Mouse (Mus musculus): ENCODE results near the gene Pgrmc2. TPM values are rescaled to one million over a fixed set of nuclear protein-coding genes. Genes with fewer than 3 reads are reported as not detected.

Gene Pgrmc2
- polyA plus RNA-seq, 1 experiment from 2014 or later = 36.4 TPM

- H3K4me3 ChIP-seq (replicated peaks; ENCODE audit: low read length) = no peak overlapping the region
- no peak for ATAC-seq (ENCODE audit: insufficient read depth, low FRiP score)
- no peaks in the 10 kb centered on the region for H3K4me1 ChIP-seq (ENCODE audit: control insufficient read depth, insufficient read depth, low read length)
- 69% methylated on average over 2 of the region's 2 CpGs for WGBS
- no peak overlapping the region for H3K27ac ChIP-seq (ENCODE audit: low read length)
- H3K36me3 ChIP-seq (ENCODE audit: control insufficient read depth, insufficient read depth, low read length) = no peaks in the 10 kb centered on the region
- H3K9me3 ChIP-seq (replicated peaks; ENCODE audit: control insufficient read depth, low read length) = no peaks in the 10 kb centered on the region
- no peaks in the 10 kb centered on the region for H3K27me3 ChIP-seq (ENCODE audit: control insufficient read depth, insufficient read depth, low read length)
- no peak overlapping the region for H3K4me2 ChIP-seq (ENCODE audit: low read depth, low read length)
- H3K9ac ChIP-seq (ENCODE audit: low read length) = no peak overlapping the region
These were observed 24.5 kb downstream of the Pgrmc2 start for GRCm38 (mm10) chr3:41058395-41058794.

- Histone ChIP-seq H3K9ac (ENCODE audit: low read length) (no peak overlapping the region), H3K36me3 (ENCODE audit: control insufficient read depth, insufficient read depth, low read length) (no peaks in the 10 kb centered on the region), H3K27me3 (ENCODE audit: control insufficient read depth, insufficient read depth, low read length) (no peaks in the 10 kb centered on the region), H3K4me3 (replicated peaks; ENCODE audit: low read length) (no peak overlapping the region), H3K4me1 (ENCODE audit: control insufficient read depth, insufficient read depth, low read length) (no peaks in the 10 kb centered on the region), H3K9me3 (replicated peaks; ENCODE audit: control insufficient read depth, low read length) (no peaks in the 10 kb centered on the region), H3K4me2 (ENCODE audit: low read depth, low read length) (no peak overlapping the region), H3K27ac (ENCODE audit: low read length) (no peak overlapping the region)
- WGBS = 91% methylated on average over 3 of the region's 3 CpGs
- ATAC-seq (ENCODE audit: insufficient read depth, low FRiP score) = no peak
These were observed 29.5 kb downstream of the Pgrmc2 start for GRCm38 (mm10) chr3:41053334-41053733.

- ATAC-seq (ENCODE audit: insufficient read depth, low FRiP score) = no peak
- no peaks in the 10 kb centered on the region for H3K27me3 ChIP-seq (ENCODE audit: control insufficient read depth, insufficient read depth, low read length)
- H3K27ac ChIP-seq (ENCODE audit: low read length) = no peak overlapping the region
- H3K9me3 ChIP-seq (replicated peaks; ENCODE audit: control insufficient read depth, low read length) = no peaks in the 10 kb centered on the region
- H3K36me3 ChIP-seq (ENCODE audit: control insufficient read depth, insufficient read depth, low read length) = no peaks in the 10 kb centered on the region
- H3K4me2 ChIP-seq (ENCODE audit: low read depth, low read length) = no peak overlapping the region
- H3K4me3 ChIP-seq (replicated peaks; ENCODE audit: low read length) = no peak overlapping the region
- WGBS = 89% methylated on average over 6 of the region's 6 CpGs
- no peak overlapping the region for H3K9ac ChIP-seq (ENCODE audit: low read length)
- H3K4me1 ChIP-seq (ENCODE audit: control insufficient read depth, insufficient read depth, low read length) = 0 out of 2 replicates have a peak, but pooled peaks cover 3% of the 10 kb centered on the region
These were observed 35.0 kb downstream of the Pgrmc2 start for GRCm38 (mm10) chr3:41047838-41048237.

- Histone ChIP-seq H3K27me3 (ENCODE audit: control insufficient read depth, insufficient read depth, low read length) (no peaks in the 10 kb centered on the region), H3K4me1 (ENCODE audit: control insufficient read depth, insufficient read depth, low read length) (0 out of 2 replicates have a peak, but pooled peaks cover 3% of the 10 kb centered on the region), H3K4me3 (replicated peaks; ENCODE audit: low read length) (no peak overlapping the region), H3K4me2 (ENCODE audit: low read depth, low read length) (no peak overlapping the region), H3K9me3 (replicated peaks; ENCODE audit: control insufficient read depth, low read length) (no peaks in the 10 kb centered on the region), H3K27ac (ENCODE audit: low read length) (peak overlapping the region; percentile 2; the same call in 1 of the 2 replicates), H3K9ac (ENCODE audit: low read length) (no peak overlapping the region), H3K36me3 (ENCODE audit: control insufficient read depth, insufficient read depth, low read length) (no peaks in the 10 kb centered on the region)
- peak; percentile 76 for ATAC-seq (ENCODE audit: insufficient read depth, low FRiP score)
- WGBS = 43% methylated on average over 11 of the region's 11 CpGs
These were observed 39.0 kb downstream of the Pgrmc2 start for GRCm38 (mm10) chr3:41043756-41044354.

- H3K36me3 ChIP-seq (ENCODE audit: control insufficient read depth, insufficient read depth, low read length) = no peaks in the 10 kb centered on the region
- 0 out of 2 replicates have a peak, but pooled peaks cover 3% of the 10 kb centered on the region for H3K4me1 ChIP-seq (ENCODE audit: control insufficient read depth, insufficient read depth, low read length)
- H3K4me2 ChIP-seq (ENCODE audit: low read depth, low read length) = no peak overlapping the region
- 70% methylated on average over 4 of the region's 4 CpGs for WGBS
- no peak overlapping the region for H3K9ac ChIP-seq (ENCODE audit: low read length)
- no peak overlapping the region for H3K4me3 ChIP-seq (replicated peaks; ENCODE audit: low read length)
- H3K27ac ChIP-seq (ENCODE audit: low read length) = no peak overlapping the region
- no peaks in the 10 kb centered on the region for H3K27me3 ChIP-seq (ENCODE audit: control insufficient read depth, insufficient read depth, low read length)
- ATAC-seq (ENCODE audit: insufficient read depth, low FRiP score) = no peak
- H3K9me3 ChIP-seq (replicated peaks; ENCODE audit: control insufficient read depth, low read length) = no peaks in the 10 kb centered on the region
These were observed 40.5 kb downstream of the Pgrmc2 start for GRCm38 (mm10) chr3:41042195-41042938.

GRCm38 (mm10) chr3:41041241-41041640 lies 41.6 kb downstream of the Pgrmc2 start:
- H3K27me3 ChIP-seq (ENCODE audit: control insufficient read depth, insufficient read depth, low read length) = no peaks in the 10 kb centered on the region
- 50% methylated on average over 5 of the region's 5 CpGs for WGBS

GRCm38 (mm10) chr3:41038297-41038916 lies 44.4 kb downstream of the Pgrmc2 start:
- WGBS = 71% methylated on average over 5 of the region's 5 CpGs
- Histone ChIP-seq H3K27me3 (ENCODE audit: control insufficient read depth, insufficient read depth, low read length) (no peaks in the 10 kb centered on the region), H3K4me2 (ENCODE audit: low read depth, low read length) (no peak overlapping the region), H3K9ac (ENCODE audit: low read length) (no peak overlapping the region), H3K4me3 (replicated peaks; ENCODE audit: low read length) (no peak overlapping the region), H3K36me3 (ENCODE audit: control insufficient read depth, insufficient read depth, low read length) (no peaks in the 10 kb centered on the region), H3K4me1 (ENCODE audit: control insufficient read depth, insufficient read depth, low read length) (no peaks in the 10 kb centered on the region), H3K9me3 (replicated peaks; ENCODE audit: control insufficient read depth, low read length) (no peaks in the 10 kb centered on the region), H3K27ac (ENCODE audit: low read length) (no peak overlapping the region)
- ATAC-seq (ENCODE audit: insufficient read depth, low FRiP score) = no peak

More at GRCm38 (mm10) chr3:41041241-41041640, 41.6 kb downstream of the Pgrmc2 start:
- Histone ChIP-seq H3K9ac (ENCODE audit: low read length) (no peak overlapping the region), H3K4me1 (ENCODE audit: control insufficient read depth, insufficient read depth, low read length) (0 out of 2 replicates have a peak, but pooled peaks cover 3% of the 10 kb centered on the region), H3K36me3 (ENCODE audit: control insufficient read depth, insufficient read depth, low read length) (no peaks in the 10 kb centered on the region), H3K4me3 (replicated peaks; ENCODE audit: low read length) (no peak overlapping the region), H3K4me2 (ENCODE audit: low read depth, low read length) (no peak overlapping the region), H3K27ac (ENCODE audit: low read length) (no peak overlapping the region), H3K9me3 (replicated peaks; ENCODE audit: control insufficient read depth, low read length) (no peaks in the 10 kb centered on the region)
- no peak for ATAC-seq (ENCODE audit: insufficient read depth, low FRiP score)

GRCm38 (mm10) chr3:41031286-41032210 lies 51.3 kb downstream of the Pgrmc2 start:
- no peaks in the 10 kb centered on the region for H3K4me1 ChIP-seq (ENCODE audit: control insufficient read depth, insufficient read depth, low read length)
- H3K9ac ChIP-seq (ENCODE audit: low read length) = no peak overlapping the region
- no peaks in the 10 kb centered on the region for H3K9me3 ChIP-seq (replicated peaks; ENCODE audit: control insufficient read depth, low read length)
- no peak for ATAC-seq (ENCODE audit: insufficient read depth, low FRiP score)
- H3K4me2 ChIP-seq (ENCODE audit: low read depth, low read length) = no peak overlapping the region
- no peak overlapping the region for H3K27ac ChIP-seq (ENCODE audit: low read length)
- no peaks in the 10 kb centered on the region for H3K36me3 ChIP-seq (ENCODE audit: control insufficient read depth, insufficient read depth, low read length)
- H3K27me3 ChIP-seq (ENCODE audit: control insufficient read depth, insufficient read depth, low read length) = no peaks in the 10 kb centered on the region
- no peak overlapping the region for H3K4me3 ChIP-seq (replicated peaks; ENCODE audit: low read length)
- 69% methylated on average over 12 of the region's 12 CpGs for WGBS

Measured in stomach, embryonic 16.5 days (tissue).